Mouse (Mus musculus): ENCODE data around the gene Lrpprc. TPM values are rescaled to one million over a fixed set of nuclear protein-coding genes. Genes with fewer than 3 reads are reported as not detected.

Gene Lrpprc
- total and polyA plus RNA-seq, 2 experiments = 17.4 to 103 TPM

DNA sequence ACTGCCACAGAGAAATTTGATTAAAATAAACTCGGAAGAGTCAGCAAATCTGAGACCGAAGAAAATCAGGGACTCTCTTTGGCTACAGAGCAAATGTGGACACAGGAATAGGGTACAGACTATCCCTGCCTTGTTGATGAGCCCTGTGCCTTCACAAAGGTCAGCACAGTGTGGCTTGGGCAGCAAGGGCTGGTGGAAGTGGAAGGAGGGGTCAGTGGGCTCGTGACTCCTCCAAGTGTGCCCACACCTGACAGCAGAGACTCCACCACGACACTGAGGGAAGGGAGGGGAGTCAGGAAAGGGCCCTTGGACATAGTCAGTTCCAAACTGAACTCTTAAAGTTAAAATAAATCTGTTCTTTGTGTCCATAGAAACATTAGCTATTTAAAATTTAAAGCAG is 75.7 kb downstream of the Lrpprc start:
- WGBS = 68% methylated on average over 4 of the region's 4 CpGs

DNA sequence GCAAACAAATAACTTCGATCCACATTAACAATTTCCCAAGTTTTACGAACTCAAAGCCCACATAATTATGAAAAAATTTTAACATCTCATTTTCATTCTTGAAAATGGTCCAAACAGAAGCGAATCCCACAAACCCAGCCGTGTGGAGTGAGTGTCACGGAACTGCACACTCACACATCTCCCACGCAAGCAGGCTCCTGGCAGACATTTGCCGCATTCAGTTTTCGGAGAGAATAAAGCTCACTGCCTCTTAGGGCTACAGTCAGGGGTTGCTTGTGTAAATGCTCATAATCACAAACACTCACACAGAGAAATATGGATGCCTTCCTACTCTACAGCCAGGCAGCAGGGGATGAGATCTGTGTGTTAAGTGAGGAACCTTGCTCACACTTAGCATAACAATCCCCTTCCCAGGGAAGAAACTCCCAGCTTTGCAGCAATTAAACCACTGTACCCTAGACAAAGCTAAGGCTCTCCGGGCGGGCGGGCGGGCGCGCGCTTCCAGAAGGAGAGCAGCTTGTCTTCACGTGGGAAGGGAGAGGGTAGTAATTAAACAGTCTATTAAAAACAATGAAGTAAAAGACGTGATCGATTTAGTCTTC is 76.9 kb downstream of the Lrpprc start:
- no peak overlapping the region for H3K9ac ChIP-seq (ENCODE audit: low read depth, low read length)
- no peak overlapping the region for H3K4me3 ChIP-seq (ENCODE audit: insufficient read depth, low read depth, low read length)
- TF ChIP-seq POLR2A (IDR thresholded peaks at IDR 0.05; ENCODE audit: extremely low read depth, insufficient read depth, low read length) = no peak
- no peak for TF ChIP-seq CTCF (IDR thresholded peaks at IDR 0.05; ENCODE audit: low read depth, low read length)
- 0 out of 2 replicates have a peak, but pooled peaks cover 3% of the 10 kb centered on the region for H3K79me2 ChIP-seq (ENCODE audit: control insufficient read depth, insufficient read depth, low read length)
- no peaks in the 10 kb centered on the region for H3K4me1 ChIP-seq (ENCODE audit: control insufficient read depth, insufficient read depth, low read length)
- no peak for DNase-seq (ENCODE audit: extremely low read depth, low read depth, low spot score)
- H3K27me3 ChIP-seq (ENCODE audit: control insufficient read depth, insufficient read depth, low read length) = no peaks in the 10 kb centered on the region
- no peak overlapping the region for H3K27ac ChIP-seq (replicated peaks; ENCODE audit: insufficient read depth, low read depth, low read length)
- H3K36me3 ChIP-seq (ENCODE audit: control insufficient read depth, insufficient read depth, low read length) = peaks cover 61% of the 10 kb centered on the region
- WGBS = 96% methylated on average over 18 of the region's 18 CpGs

More for the DNA sequence above, 75.7 kb downstream of the Lrpprc start:
- H3K27me3 ChIP-seq (ENCODE audit: control insufficient read depth, insufficient read depth, low read length) = no peaks in the 10 kb centered on the region
- TF ChIP-seq POLR2A (IDR thresholded peaks at IDR 0.05; ENCODE audit: extremely low read depth, insufficient read depth, low read length) (no peak), CTCF (IDR thresholded peaks at IDR 0.05; ENCODE audit: low read depth, low read length) (no peak)
- no peak overlapping the region for H3K4me3 ChIP-seq (ENCODE audit: insufficient read depth, low read depth, low read length)
- peaks cover 53% of the 10 kb centered on the region for H3K36me3 ChIP-seq (ENCODE audit: control insufficient read depth, insufficient read depth, low read length)
- H3K79me2 ChIP-seq (ENCODE audit: control insufficient read depth, insufficient read depth, low read length) = 0 out of 2 replicates have a peak, but pooled peaks cover 3% of the 10 kb centered on the region
- H3K27ac ChIP-seq (replicated peaks; ENCODE audit: insufficient read depth, low read depth, low read length) = no peak overlapping the region
- no peaks in the 10 kb centered on the region for H3K4me1 ChIP-seq (ENCODE audit: control insufficient read depth, insufficient read depth, low read length)
- H3K9ac ChIP-seq (ENCODE audit: low read depth, low read length) = no peak overlapping the region
- no peak for DNase-seq (ENCODE audit: extremely low read depth, low read depth, low spot score)

GRCm38 (mm10) chr17:84709403-84709851 is 81.2 kb downstream of the Lrpprc start:
- DNase-seq (ENCODE audit: extremely low read depth, low read depth, low spot score) = no peak
- Histone ChIP-seq H3K27ac (replicated peaks; ENCODE audit: insufficient read depth, low read depth, low read length) (no peak overlapping the region), H3K9ac (ENCODE audit: low read depth, low read length) (no peak overlapping the region), H3K4me1 (ENCODE audit: control insufficient read depth, insufficient read depth, low read length) (no peaks in the 10 kb centered on the region), H3K4me3 (ENCODE audit: insufficient read depth, low read depth, low read length) (no peak overlapping the region), H3K79me2 (ENCODE audit: control insufficient read depth, insufficient read depth, low read length) (no peaks in the 10 kb centered on the region), H3K36me3 (ENCODE audit: control insufficient read depth, insufficient read depth, low read length) (peaks cover 66% of the 10 kb centered on the region), H3K27me3 (ENCODE audit: control insufficient read depth, insufficient read depth, low read length) (no peaks in the 10 kb centered on the region)
- WGBS = 76% methylated on average over 17 of the region's 17 CpGs
- TF ChIP-seq CTCF (IDR thresholded peaks at IDR 0.05; ENCODE audit: low read depth, low read length) = no peak

GRCm38 (mm10) chr17:84708818-84709217 is 81.8 kb downstream of the Lrpprc start:
- H3K79me2 ChIP-seq (ENCODE audit: control insufficient read depth, insufficient read depth, low read length) = no peaks in the 10 kb centered on the region
- no peaks in the 10 kb centered on the region for H3K27me3 ChIP-seq (ENCODE audit: control insufficient read depth, insufficient read depth, low read length)
- no peak overlapping the region for H3K4me3 ChIP-seq (ENCODE audit: insufficient read depth, low read depth, low read length)
- no peak for DNase-seq (ENCODE audit: extremely low read depth, low read depth, low spot score)
- TF ChIP-seq POLR2A (IDR thresholded peaks at IDR 0.05; ENCODE audit: extremely low read depth, insufficient read depth, low read length) (no peak), CTCF (IDR thresholded peaks at IDR 0.05; ENCODE audit: low read depth, low read length) (no peak)
- 92% methylated on average over 7 of the region's 7 CpGs for WGBS
- H3K27ac ChIP-seq (replicated peaks; ENCODE audit: insufficient read depth, low read depth, low read length) = no peak overlapping the region
- peaks cover 69% of the 10 kb centered on the region for H3K36me3 ChIP-seq (ENCODE audit: control insufficient read depth, insufficient read depth, low read length)
- H3K4me1 ChIP-seq (ENCODE audit: control insufficient read depth, insufficient read depth, low read length) = no peaks in the 10 kb centered on the region
- H3K9ac ChIP-seq (ENCODE audit: low read depth, low read length) = no peak overlapping the region

DNA sequence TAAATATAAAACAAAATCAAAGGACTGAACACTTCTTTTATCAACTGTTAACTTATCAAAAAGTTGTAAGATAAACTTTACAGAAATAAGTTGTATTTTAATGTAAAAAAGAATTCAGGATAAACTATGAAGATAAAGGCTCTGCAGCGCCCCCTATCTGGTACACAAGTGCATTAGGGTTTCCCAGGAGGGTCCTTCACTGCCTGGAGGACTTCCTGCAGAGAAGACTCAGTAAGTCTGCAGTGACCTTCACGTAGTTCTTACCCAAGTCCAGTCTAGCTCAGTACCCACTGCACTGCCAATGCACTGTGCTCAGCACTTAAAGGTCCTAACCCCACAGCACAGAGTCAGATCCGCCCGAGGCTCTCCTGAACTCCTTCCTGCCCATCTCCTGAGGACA is 83.2 kb downstream of the Lrpprc start:
- Histone ChIP-seq H3K36me3 (ENCODE audit: control insufficient read depth, insufficient read depth, low read length) (peaks cover 64% of the 10 kb centered on the region), H3K9ac (ENCODE audit: low read depth, low read length) (no peak overlapping the region), H3K4me3 (ENCODE audit: insufficient read depth, low read depth, low read length) (no peak overlapping the region), H3K27me3 (ENCODE audit: control insufficient read depth, insufficient read depth, low read length) (no peaks in the 10 kb centered on the region), H3K4me1 (ENCODE audit: control insufficient read depth, insufficient read depth, low read length) (no peaks in the 10 kb centered on the region), H3K79me2 (ENCODE audit: control insufficient read depth, insufficient read depth, low read length) (no peaks in the 10 kb centered on the region), H3K27ac (replicated peaks; ENCODE audit: insufficient read depth, low read depth, low read length) (no peak overlapping the region)
- DNase-seq (ENCODE audit: extremely low read depth, low read depth, low spot score) = no peak
- 82% methylated on average over 4 of the region's 4 CpGs for WGBS
- TF ChIP-seq CTCF (IDR thresholded peaks at IDR 0.05; ENCODE audit: low read depth, low read length) (peak; percentile 35; the same call in 1 of the 2 replicates), POLR2A (IDR thresholded peaks at IDR 0.05; ENCODE audit: extremely low read depth, insufficient read depth, low read length) (no peak)

- no peak overlapping the region for H3K27ac ChIP-seq (replicated peaks; ENCODE audit: insufficient read depth, low read depth, low read length)
- no peak overlapping the region for H3K9ac ChIP-seq (ENCODE audit: low read depth, low read length)
- no peak for TF ChIP-seq POLR2A (IDR thresholded peaks at IDR 0.05; ENCODE audit: extremely low read depth, insufficient read depth, low read length)
- TF ChIP-seq CTCF (IDR thresholded peaks at IDR 0.05; ENCODE audit: low read depth, low read length) = peak; percentile 89
- peak; percentile 53 for DNase-seq (ENCODE audit: extremely low read depth, low read depth, low spot score)
- peaks cover 13% of the 10 kb centered on the region; the same call in 1 of the 2 replicates for H3K36me3 ChIP-seq (ENCODE audit: control insufficient read depth, insufficient read depth, low read length)
- WGBS = 34% methylated on average over 5 of the region's 5 CpGs
- H3K79me2 ChIP-seq (ENCODE audit: control insufficient read depth, insufficient read depth, low read length) = no peaks in the 10 kb centered on the region
- H3K27me3 ChIP-seq (ENCODE audit: control insufficient read depth, insufficient read depth, low read length) = no peaks in the 10 kb centered on the region
- no peak overlapping the region for H3K4me3 ChIP-seq (ENCODE audit: insufficient read depth, low read depth, low read length)
- H3K4me1 ChIP-seq (ENCODE audit: control insufficient read depth, insufficient read depth, low read length) = peaks cover 5% of the 10 kb centered on the region
These were observed 91.9 kb downstream of the Lrpprc start for GRCm38 (mm10) chr17:84698727-84699126.

Data from liver, adult 2 months (tissue).